Mouse (Mus musculus) cerebellum, adult 18-20 months (tissue): ENCODE results near the gene Myl7.

ENCODE experiments used
- DNase-seq, 2 experiments: peaks; one replicate each; pipeline ENCODE4 v3.0.0; 2021

Myl7 gene

DNA sequence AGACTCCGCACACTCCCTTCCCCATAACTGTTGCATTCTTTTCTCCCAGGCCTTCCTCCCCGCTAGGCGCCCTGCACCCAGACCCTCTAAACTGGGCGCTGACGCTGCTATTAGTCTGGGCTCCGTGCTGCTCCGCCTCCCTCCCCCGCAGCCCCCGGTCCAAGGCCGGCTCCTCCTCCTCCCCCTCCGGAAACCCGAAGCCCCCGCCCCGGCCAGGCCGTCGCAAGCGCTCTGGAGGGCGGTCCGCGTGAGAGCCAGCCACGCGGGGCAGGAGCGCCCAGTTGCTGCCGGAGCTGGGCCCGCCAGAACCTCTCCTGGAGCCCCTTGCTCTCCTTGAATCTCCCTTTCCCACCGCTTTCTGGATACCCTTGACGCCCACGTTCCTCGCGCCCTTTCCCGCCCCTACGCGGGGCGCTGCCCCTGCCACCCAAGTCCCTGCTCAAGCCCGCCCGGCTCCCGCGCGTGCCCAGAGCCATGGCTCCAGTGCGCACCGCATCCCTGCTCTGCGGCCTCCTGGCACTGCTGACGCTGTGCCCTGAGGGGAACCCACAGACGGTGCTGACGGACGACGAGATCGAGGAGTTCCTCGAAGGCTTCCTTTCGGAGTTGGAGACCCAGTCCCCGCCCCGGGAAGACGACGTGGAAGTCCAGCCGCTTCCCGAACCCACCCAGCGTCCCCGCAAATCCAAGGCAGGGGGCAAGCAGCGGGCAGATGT is 36.7 kb downstream of the Myl7 start, which contains the start of gene Aebp1:
Gene Aebp1 (plus strand): TSS at position 270 of the 716 bp plus-strand sequence.
- no peak for DNase-seq

GRCm38 (mm10) chr11:5860639-5861038 is 37.9 kb downstream of the Myl7 start:
- DNase-seq, result no peak

- DNase-seq, result no peak
Observed at GRCm38 (mm10) chr11:5859883-5860550, 38.6 kb downstream of the Myl7 start.

DNA sequence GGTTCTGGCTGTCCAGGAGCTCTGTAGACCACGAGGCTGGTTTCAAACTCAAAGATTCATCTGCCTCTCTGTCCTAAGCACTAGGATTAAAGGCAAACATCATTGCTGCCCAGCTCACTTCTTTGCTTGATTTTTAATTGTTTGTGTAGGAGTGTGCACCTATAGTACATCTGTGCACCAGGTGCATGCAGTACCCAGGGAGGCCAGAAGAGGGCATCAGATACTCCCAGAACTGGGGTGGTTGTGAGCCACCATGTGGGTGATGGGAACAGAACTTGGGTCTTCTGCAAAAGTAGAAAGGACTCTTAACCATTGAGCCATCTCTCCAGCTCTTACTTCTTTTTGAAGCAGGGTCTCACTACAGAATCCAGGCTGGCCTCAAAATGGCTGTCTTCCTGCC is 39.9 kb downstream of the Myl7 start:
- DNase-seq, result no peak

DNA sequence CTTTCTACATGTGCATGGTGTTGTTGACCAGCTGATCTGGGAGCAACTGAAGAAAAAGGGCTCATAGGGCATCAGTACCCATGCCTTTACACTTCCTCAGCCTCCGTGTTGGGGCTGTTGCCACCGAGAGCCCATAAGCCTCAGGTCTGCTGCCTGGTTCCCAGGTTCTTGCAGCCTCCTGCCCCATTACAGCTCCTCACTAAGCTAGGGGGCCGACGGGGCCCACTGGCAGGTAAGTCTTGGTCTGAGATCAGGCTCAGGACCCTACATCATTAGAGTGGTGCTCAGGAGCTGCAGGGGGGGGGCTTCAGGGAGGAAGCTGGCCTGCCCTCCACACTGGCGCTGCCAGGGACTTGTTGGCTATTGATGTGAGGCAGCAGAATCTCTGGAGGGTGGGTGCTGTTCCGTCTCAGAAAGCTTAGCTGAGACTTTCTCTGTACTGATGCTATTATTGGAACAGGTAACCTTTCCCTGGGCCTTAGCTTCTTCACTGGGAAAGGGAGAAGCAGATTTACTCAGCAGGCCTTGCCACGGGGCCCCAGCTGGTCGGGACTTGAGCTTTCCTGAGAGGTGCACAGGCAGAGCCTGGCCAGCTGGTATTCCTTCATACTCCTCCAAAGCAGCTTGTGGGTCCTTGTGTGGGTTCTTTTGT is 42.0 kb downstream of the Myl7 start:
- DNase-seq, result no peak

DNA sequence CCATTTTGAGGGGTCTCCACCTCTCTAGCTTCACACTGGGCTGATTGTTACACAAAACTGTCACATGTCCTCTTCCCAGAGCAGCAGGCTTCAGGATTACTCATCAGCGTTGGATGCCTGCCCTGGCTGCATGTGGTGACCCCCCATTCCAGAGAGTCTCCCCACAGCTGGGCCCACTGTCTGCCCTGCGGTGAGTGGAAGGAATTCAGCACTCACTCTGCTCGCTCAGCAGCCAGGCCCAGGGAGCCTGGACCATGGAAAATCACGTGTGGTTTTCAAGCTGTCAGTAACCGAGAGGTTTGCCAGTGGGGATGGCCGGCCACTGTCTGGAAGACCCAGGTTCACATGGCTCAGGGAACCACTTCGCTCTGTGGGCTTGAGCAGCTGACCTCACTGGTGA is 42.7 kb downstream of the Myl7 start:
- no peak for DNase-seq

DNA sequence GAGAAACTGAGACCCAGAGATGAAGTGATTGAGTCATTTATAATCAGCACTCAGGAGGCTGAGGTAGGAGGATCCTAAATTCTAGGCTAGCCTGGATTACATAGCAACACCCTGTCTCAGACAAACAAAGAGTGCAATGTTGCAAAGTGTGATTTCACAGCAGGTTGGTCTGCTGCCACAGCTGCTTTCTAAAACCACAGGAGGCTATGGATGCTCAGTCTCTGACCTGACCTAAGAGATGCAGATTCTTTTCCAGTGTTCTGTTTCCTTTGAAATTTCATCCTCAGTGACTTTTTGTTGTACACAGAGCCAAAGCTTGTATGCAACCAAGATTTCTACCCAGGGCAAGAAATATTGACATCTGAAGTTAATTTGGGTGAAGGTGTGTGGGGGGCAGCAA is 43.1 kb downstream of the Myl7 start:
- no peak for DNase-seq

GRCm38 (mm10) chr11:5852314-5852713 is 46.3 kb downstream of the Myl7 start:
- no peak for DNase-seq

DNA sequence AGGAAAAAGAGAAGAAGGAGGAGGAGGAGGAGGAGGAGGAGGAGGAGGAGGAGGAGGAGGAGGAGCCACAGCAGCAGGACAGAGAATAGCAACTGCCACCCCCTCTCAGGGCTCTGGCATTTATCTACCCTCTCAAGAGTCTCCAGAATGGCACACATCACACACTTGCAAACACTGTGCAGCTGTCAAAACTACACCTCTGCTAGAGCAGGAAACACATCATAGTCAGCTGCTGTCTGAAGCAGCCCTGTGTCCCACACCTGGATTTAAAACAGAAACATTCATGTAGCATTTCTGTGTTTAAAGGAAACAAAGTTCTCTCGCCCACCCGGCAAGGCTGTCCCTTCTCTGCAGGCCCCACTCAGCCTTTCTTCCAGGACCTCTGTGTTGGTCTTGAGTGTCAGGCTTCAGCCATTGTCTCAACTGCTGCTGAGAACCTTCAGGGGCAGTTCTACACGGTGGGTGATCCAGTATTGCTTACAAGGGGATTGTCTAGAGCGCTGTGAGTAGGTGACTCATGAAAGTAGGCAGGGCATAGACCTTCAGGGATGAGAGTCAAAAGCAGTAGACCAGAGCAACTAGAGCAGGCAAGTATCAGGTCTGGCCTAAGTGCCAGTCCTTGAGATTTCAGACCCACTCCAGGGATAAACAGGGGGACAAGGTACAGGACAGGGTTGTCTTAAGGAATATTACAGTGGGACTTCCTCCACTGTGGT is 47.4 kb downstream of the Myl7 start:
- DNase-seq, result no peak

DNA sequence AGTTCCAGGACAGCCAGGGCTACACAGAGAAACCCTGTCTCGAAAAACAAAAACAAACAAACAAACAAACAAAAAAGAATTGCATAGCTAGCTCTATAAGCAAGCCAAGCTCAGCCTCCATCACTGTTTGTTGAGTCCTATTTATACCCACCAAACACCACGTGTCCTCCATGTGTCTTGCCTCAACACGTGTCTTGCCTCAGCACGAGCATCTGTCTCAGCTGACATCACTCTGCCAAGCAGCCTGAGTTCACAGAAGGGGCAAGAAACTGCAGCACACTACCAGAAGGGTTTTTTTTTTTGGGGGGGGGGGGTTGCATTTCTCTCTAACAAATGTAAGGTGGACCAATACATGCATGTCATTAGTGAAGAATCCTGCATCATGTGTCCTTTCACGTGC is 48.1 kb downstream of the Myl7 start:
- DNase-seq, result no peak

DNA sequence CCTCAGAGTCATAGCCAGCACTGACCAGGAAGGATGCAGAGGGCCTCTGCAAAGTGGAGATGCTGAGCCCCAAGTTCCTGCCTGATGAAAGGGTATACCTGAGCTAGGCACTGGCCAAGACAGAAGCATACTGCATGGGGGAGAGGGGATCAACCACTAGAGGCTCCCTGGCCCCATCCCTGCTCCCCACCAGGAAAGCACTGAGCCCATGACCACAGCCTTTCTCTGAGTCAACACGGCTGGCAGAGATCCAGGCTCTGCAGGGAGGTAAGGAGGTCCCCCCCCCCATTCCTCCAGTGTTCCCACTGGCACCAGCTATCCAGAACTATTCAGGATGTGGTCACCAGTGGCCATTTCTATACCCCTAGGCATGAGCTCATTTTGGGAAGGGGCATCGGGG is 49.3 kb downstream of the Myl7 start:
- DNase-seq, result no peak

DNA sequence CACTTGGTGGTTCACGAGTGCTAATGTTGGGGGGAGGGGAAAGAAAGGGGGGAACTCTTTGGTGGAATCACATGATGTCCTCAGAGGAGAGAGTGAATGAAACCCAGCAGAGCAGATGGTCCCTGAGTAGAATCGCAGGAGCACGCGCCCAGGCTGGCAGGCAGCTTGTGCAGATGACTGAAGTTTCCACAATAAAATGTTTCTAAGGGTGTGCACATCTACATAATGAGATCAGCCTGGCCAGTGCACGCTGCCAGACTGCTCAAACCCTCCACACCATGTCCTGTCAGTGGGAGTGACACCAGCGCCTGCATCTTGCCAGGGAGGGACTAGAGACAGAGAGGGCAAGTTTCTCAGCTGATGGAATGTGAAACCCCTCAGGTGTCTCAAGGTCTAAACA is 49.8 kb downstream of the Myl7 start:
- DNase-seq, result no peak

GRCm38 (mm10) chr11:5846639-5847345 is 51.8 kb downstream of the Myl7 start:
- DNase-seq, result no peak
